Mouse (Mus musculus) heart, postnatal 0 days (tissue): ENCODE results near the gene Tmem129.

Source experiments
- CTCF ChIP-seq: IDR thresholded peaks from 2 replicates; pipeline ENCODE4 v1.5.1; 2016; ENCODE audit warnings: antibody characterized with exemption, control low read depth, low read depth
- EP300 ChIP-seq: IDR thresholded peaks from 2 replicates; pipeline ENCODE4 v1.6.1; 2016; ENCODE audit warnings: antibody characterized with exemption, low read depth

- TF ChIP-seq EP300 (no peak), CTCF (no peak)
Measured at GRCm38 (mm10) chr5:33637606-33638350, 20.4 kb downstream of the Tmem129 start.
